In genomic region chr12:80681340-80681739, GRCm38 (mm10) we compare ENCODE assay signal across 8 mouse cellular contexts. TPM values are rescaled to one million over a fixed set of nuclear protein-coding genes. Genes with fewer than 3 reads are reported as not detected.
A peak's percentile ranks its signal among the peaks of the same experiment; 100 is the strongest.
DNase-seq lines count a peak whose midpoint lies in the region; ATAC-seq and TF ChIP-seq lines count a peak whose summit lies in the region.

No protein-coding gene starts in this region.

- peak; percentile 62 to 77 (median 64) for TF ChIP-seq CTCF in MEL (IDR thresholded peaks at IDR 0.05 in 2 of 3, conservative IDR thresholded peaks at IDR 0.05 in 1 of 3; ENCODE audit: control insufficient read depth in 1 of 3, insufficient read depth in 1 of 3, low read depth in 2 of 3, low read length in 3 of 3, poor library complexity in 1 of 3, severe bottlenecking in 1 of 3)
- peak; percentile 74 for TF ChIP-seq CTCF in lung, embryonic 14.5 days (IDR thresholded peaks at IDR 0.05; ENCODE audit: low read depth)

- no peaks in the 10 kb centered on the region for H3K79me2 ChIP-seq in MEL (ENCODE audit: control insufficient read depth, insufficient read depth, low read length, poor library complexity)

- peak; percentile 49 for TF ChIP-seq RAD21 in MEL (IDR thresholded peaks at IDR 0.05; ENCODE audit: low read depth, low read length)

- H3K9me3 ChIP-seq in kidney, embryonic 16.5 days (ENCODE audit: low read length), result no peaks in the 10 kb centered on the region
- no peaks in the 10 kb centered on the region for H3K9me3 ChIP-seq in MEL (replicated peaks; ENCODE audit: insufficient read depth, low read length)
- H3K9me3 ChIP-seq in lung, embryonic 14.5 days (ENCODE audit: low read depth, low read length), result no peaks in the 10 kb centered on the region

- WGBS in kidney, embryonic 16.5 days, result 86% methylated on average over 1 of the region's 1 CpGs
- WGBS in lung, embryonic 14.5 days, result 66% methylated on average over 1 of the region's 1 CpGs

- H3K27me3 ChIP-seq in kidney, embryonic 16.5 days (ENCODE audit: insufficient read depth, low read length), result no peaks in the 10 kb centered on the region
- H3K27me3 ChIP-seq in MEL (ENCODE audit: control insufficient read depth in 1 of 2, insufficient read depth in 2 of 2, low read length in 2 of 2), result no peaks in the 10 kb centered on the region
- no peaks in the 10 kb centered on the region for H3K27me3 ChIP-seq in lung, embryonic 14.5 days (ENCODE audit: insufficient read depth, low read length)

- no peak for TF ChIP-seq EP300 in MEL (IDR thresholded peaks at IDR 0.05; ENCODE audit: low read depth in 1 of 2, low read length in 2 of 2)

- H3K4me2 ChIP-seq in kidney, embryonic 16.5 days (replicated peaks; ENCODE audit: low read depth, low read length), result no peak overlapping the region
- H3K4me2 ChIP-seq in lung, embryonic 14.5 days, result no peak overlapping the region

- H3K9ac ChIP-seq in kidney, embryonic 16.5 days (replicated peaks; ENCODE audit: low read length), result no peak overlapping the region
- H3K9ac ChIP-seq in MEL (ENCODE audit: control insufficient read depth, low read depth, low read length, poor library complexity, severe bottlenecking), result no peak overlapping the region
- no peak overlapping the region for H3K9ac ChIP-seq in lung, embryonic 14.5 days

- peak; percentile 15 for DNase-seq in kidney, adult 11 months
- DNase-seq in CD4-positive helper T cell, adult 2 months (ENCODE audit: low read depth, low spot score), result peak; percentile 14
- DNase-seq in MEL (ENCODE audit: low read depth, low spot score), result peak; percentile 55
- DNase-seq in lung, embryonic 14.5 days, result peak; percentile 71
- DNase-seq in T-cell, adult 2 months (ENCODE audit: low spot score), result no peak
- no peak for DNase-seq in spleen, adult 18-20 months

- H3K36me3 ChIP-seq in kidney, embryonic 16.5 days (ENCODE audit: insufficient read depth, low read length), result peaks cover 17% of the 10 kb centered on the region
- peaks cover 0 to 11% of the 10 kb centered on the region in 2 experiments; a peak in 2 of 4 replicates for H3K36me3 ChIP-seq in MEL (ENCODE audit: control insufficient read depth in 1 of 2, insufficient read depth in 2 of 2, low read length in 2 of 2)
- H3K36me3 ChIP-seq in lung, embryonic 14.5 days (ENCODE audit: insufficient read depth), result peaks cover 29% of the 10 kb centered on the region

- no peak for ATAC-seq in kidney, embryonic 16.5 days (ENCODE audit: low FRiP score, low TSS enrichment)
- peak; percentile 65; the same call in 1 of the 2 replicates for ATAC-seq in erythroblast, adult 5-6 weeks (replicated peaks; ENCODE audit: low FRiP score, poor library complexity, severe bottlenecking)
- no peak; the same call in 1 of the 2 replicates for ATAC-seq in lung, embryonic 14.5 days (ENCODE audit: insufficient read depth)

- no peak overlapping the region for H3K27ac ChIP-seq in kidney, embryonic 16.5 days (ENCODE audit: low read length)
- H3K27ac ChIP-seq in MEL (ENCODE audit: control insufficient read depth, low read depth, low read length), result no peak overlapping the region
- no peak overlapping the region for H3K27ac ChIP-seq in lung, embryonic 14.5 days (ENCODE audit: low read depth)

- no peak for TF ChIP-seq POLR2A in MEL (IDR thresholded peaks at IDR 0.05; ENCODE audit: control insufficient read depth in 1 of 2, insufficient read depth in 1 of 2, low read depth in 1 of 2, low read length in 2 of 2, poor library complexity in 1 of 2)

- H3K4me1 ChIP-seq in kidney, embryonic 16.5 days (ENCODE audit: insufficient read depth, low read length), result no peaks in the 10 kb centered on the region
- H3K4me1 ChIP-seq in MEL (ENCODE audit: control insufficient read depth in 1 of 2, insufficient read depth in 2 of 2, low read length in 2 of 2), result peaks cover 4 to 10% of the 10 kb centered on the region in 2 experiments
- no peaks in the 10 kb centered on the region for H3K4me1 ChIP-seq in lung, embryonic 14.5 days (ENCODE audit: insufficient read depth)

- no peak overlapping the region for H3K4me3 ChIP-seq in kidney, embryonic 16.5 days (ENCODE audit: low read length)
- H3K4me3 ChIP-seq in MEL (ENCODE audit: control insufficient read depth in 1 of 2, insufficient read depth in 1 of 2, low read depth in 2 of 2, low read length in 2 of 2), result no peak overlapping the region
- H3K4me3 ChIP-seq in lung, embryonic 14.5 days (ENCODE audit: low read depth, low read length), result no peak overlapping the region

TF ChIP-seq in MEL, 35 proteins besides CTCF, POLR2A, EP300 and RAD21:
- TF ChIP-seq SMC3 (IDR thresholded peaks at IDR 0.05; ENCODE audit: low read depth, low read length), result peak; percentile 67
- 0 out of 2 replicates have a peak, but pooled peaks have one; percentile 4 for TF ChIP-seq ZC3H11A (IDR thresholded peaks at IDR 0.05; ENCODE audit: low read depth, low read length)
- TF ChIP-seq BHLHE40 (IDR thresholded peaks at IDR 0.05; ENCODE audit: borderline replicate concordance, low read depth, low read length), result no peak

RNA-seq across cellular contexts. Expression of gene Plekhd1, which starts 11.1 kb away (rescaled TPM):
- polyA plus RNA-seq in kidney, embryonic 16.5 days (2015; fragmentation: Nextera tagmentation; extraction: Ambion mirVana), result 2.7 TPM in 2 replicates
- not detected in 2 replicates for total RNA-seq in MEL (2012; rRNA removed)
- under 1 TPM in 1 of 2 experiments, not detected in 1; 0.04 TPM for polyA plus RNA-seq in MEL (2012; ENCODE audit: insufficient read depth in 1 of 2, insufficient read length in 2 of 2, low read depth in 1 of 2, low replicate concordance in 2 of 2, missing spikeins in 1 of 2)
- not detected in 2 replicates for total RNA-seq in erythroblast, adult 5-6 weeks (2015; ENCODE audit: low replicate concordance)
- 0.77 TPM in 1 of 2 replicates, not detected in the other for total RNA-seq in erythroblast, adult 5-6 weeks (2017; ENCODE audit: low replicate concordance)
- polyA plus RNA-seq in lung, embryonic 14.5 days (2014; fragmentation: Nextera tagmentation; extraction: Ambion mirVana), result 2.7 and 4.6 TPM in 2 replicates

RNA-seq across cellular contexts. Expression of gene Erh, which starts 37.2 kb away (rescaled TPM):
- polyA plus RNA-seq in kidney, embryonic 16.5 days (2015; fragmentation: Nextera tagmentation; extraction: Ambion mirVana), result 279 and 331 TPM in 2 replicates
- 343 and 401 TPM in 2 replicates for total RNA-seq in MEL (2012; rRNA removed)
- 100 to 1,000 TPM in 1 of 2 experiments, not detected in 1; 299 TPM for polyA plus RNA-seq in MEL (2012; ENCODE audit: insufficient read depth in 1 of 2, insufficient read length in 2 of 2, low read depth in 1 of 2, low replicate concordance in 2 of 2, missing spikeins in 1 of 2)
- 13.2 and 23.4 TPM in 2 replicates for total RNA-seq in erythroblast, adult 5-6 weeks (2015; ENCODE audit: low replicate concordance)
- 5.6 and 17.7 TPM in 2 replicates for total RNA-seq in erythroblast, adult 5-6 weeks (2017; ENCODE audit: low replicate concordance)
- polyA plus RNA-seq in lung, embryonic 14.5 days (2014; fragmentation: Nextera tagmentation; extraction: Ambion mirVana), result 357 and 369 TPM in 2 replicates

RNA-seq across cellular contexts. Expression of gene Slc39a9, which starts 37.7 kb away (rescaled TPM):
- 32.0 and 34.8 TPM in 2 replicates for polyA plus RNA-seq in kidney, embryonic 16.5 days (2015; fragmentation: Nextera tagmentation; extraction: Ambion mirVana)
- total RNA-seq in MEL (2012; rRNA removed), result 12.3 and 13.1 TPM in 2 replicates
- polyA plus RNA-seq in MEL (2012; ENCODE audit: insufficient read depth in 1 of 2, insufficient read length in 2 of 2, low read depth in 1 of 2, low replicate concordance in 2 of 2, missing spikeins in 1 of 2), result 10 to 100 TPM in 1 of 2 experiments, not detected in 1; 34.4 TPM
- total RNA-seq in erythroblast, adult 5-6 weeks (2015; ENCODE audit: low replicate concordance), result 3.8 and 8.8 TPM in 2 replicates
- 2.9 and 6.1 TPM in 2 replicates for total RNA-seq in erythroblast, adult 5-6 weeks (2017; ENCODE audit: low replicate concordance)
- 33.9 and 38.2 TPM in 2 replicates for polyA plus RNA-seq in lung, embryonic 14.5 days (2014; fragmentation: Nextera tagmentation; extraction: Ambion mirVana)

Comparison
In these comparisons a context has a peak if more than half of its experiments do, and no peak if none do; other contexts are left out.
1. DNase-seq: peak in kidney, adult 11 months (single experiment), CD4-positive helper T cell, adult 2 months (single experiment), MEL (single experiment) and lung, embryonic 14.5 days (single experiment); none in T-cell, adult 2 months (single experiment) and spleen, adult 18-20 months (0 of 2).